Comparison of ENCODE assay signal across 7 mouse cellular contexts in genomic region chr5:67696741-67697596, GRCm38 (mm10).
DNase-seq lines count a peak whose midpoint lies in the region; ATAC-seq and TF ChIP-seq lines count a peak whose summit lies in the region.

No protein-coding gene starts in this region.

- peaks cover 0 to 6% of the 10 kb centered on the region in 2 experiments; a peak in 1 of 4 replicates for H3K4me1 ChIP-seq in ES-E14 (ENCODE audit: control insufficient read depth in 2 of 2, insufficient read depth in 2 of 2, low read length in 2 of 2, poor library complexity in 1 of 2)
- H3K4me1 ChIP-seq in embryonic facial prominence, embryonic 13.5 days: peaks cover 14% of the 10 kb centered on the region
- H3K4me1 ChIP-seq in hindbrain, embryonic 14.5 days (replicated peaks; ENCODE audit: control insufficient read depth, insufficient read depth, low read length): 0 out of 2 replicates have a peak, but pooled peaks cover 6% of the 10 kb centered on the region
- no peaks in the 10 kb centered on the region for H3K4me1 ChIP-seq in stomach, postnatal 0 days (replicated peaks; ENCODE audit: control insufficient read depth, insufficient read depth)

- ATAC-seq in embryonic facial prominence, embryonic 13.5 days (ENCODE audit: insufficient number of reproducible peaks, insufficient read depth, low FRiP score, low TSS enrichment, low read depth): no peak
- peak; percentile 58 for ATAC-seq in hindbrain, embryonic 14.5 days (ENCODE audit: low FRiP score)
- ATAC-seq in stomach, postnatal 0 days (ENCODE audit: low FRiP score, low TSS enrichment): no peak
- ATAC-seq in activated CD4-positive, CD25-positive, alpha-beta regulatory T cell, adult 4 months: no peak

- H3K9ac ChIP-seq in ES-E14 (ENCODE audit: insufficient read depth, low read depth, low read length, poor library complexity, severe bottlenecking): no peak overlapping the region
- H3K9ac ChIP-seq in embryonic facial prominence, embryonic 13.5 days: no peak overlapping the region
- no peak overlapping the region for H3K9ac ChIP-seq in hindbrain, embryonic 14.5 days
- no peak overlapping the region for H3K9ac ChIP-seq in stomach, postnatal 0 days (ENCODE audit: low read length)

- DNase-seq in 3134 (ENCODE audit: extremely low read depth, insufficient read length, low spot score) (peak; percentile 9), ES-E14 (ENCODE audit: low read depth, low spot score) (peak; percentile 54)
- DNase-seq in hindbrain, embryonic 14.5 days (ENCODE audit: low spot score): no peak
- DNase-seq in thymus, postnatal 14 days: no peak
- no peak for DNase-seq in stomach, postnatal 0 days (ENCODE audit: low spot score)

- H3K4me2 ChIP-seq in embryonic facial prominence, embryonic 13.5 days: 0 out of 2 replicates have a peak overlapping the region, but pooled peaks have one; percentile 12
- 0 out of 2 replicates have a peak overlapping the region, but pooled peaks have one; percentile 7 for H3K4me2 ChIP-seq in hindbrain, embryonic 14.5 days (replicated peaks)
- H3K4me2 ChIP-seq in stomach, postnatal 0 days (replicated peaks; ENCODE audit: low read depth): no peak overlapping the region

- H3K27ac ChIP-seq in ES-E14 (ENCODE audit: insufficient read depth, low read depth, low read length, poor library complexity, severe bottlenecking): no peak overlapping the region
- no peak overlapping the region for H3K27ac ChIP-seq in embryonic facial prominence, embryonic 13.5 days
- H3K27ac ChIP-seq in hindbrain, embryonic 14.5 days: peak overlapping the region; percentile 67
- H3K27ac ChIP-seq in stomach, postnatal 0 days (replicated peaks): no peak overlapping the region

- no peaks in the 10 kb centered on the region for H3K9me3 ChIP-seq in ES-E14 (ENCODE audit: control insufficient read depth, insufficient read depth, low read depth, low read length)
- H3K9me3 ChIP-seq in embryonic facial prominence, embryonic 13.5 days: no peaks in the 10 kb centered on the region
- no peaks in the 10 kb centered on the region for H3K9me3 ChIP-seq in hindbrain, embryonic 14.5 days (ENCODE audit: control insufficient read depth, low read length)
- no peaks in the 10 kb centered on the region for H3K9me3 ChIP-seq in stomach, postnatal 0 days (ENCODE audit: control insufficient read depth, low read length)

- 11% methylated on average over 12 of the region's 12 CpGs for WGBS in embryonic facial prominence, embryonic 13.5 days
- WGBS in hindbrain, embryonic 14.5 days: 18% methylated on average over 12 of the region's 12 CpGs
- 29% methylated on average over 12 of the region's 12 CpGs for WGBS in stomach, postnatal 0 days

- in situ Hi-C loops in ES-E14 (cut with MboI; ENCODE audit: low sequenced_read_pairs in 2 of 2, unreplicated experiment in 2 of 2): no loop called here

- H3K27me3 ChIP-seq in embryonic facial prominence, embryonic 13.5 days: no peaks in the 10 kb centered on the region; the same call in 1 of the 2 replicates
- H3K27me3 ChIP-seq in hindbrain, embryonic 14.5 days (ENCODE audit: control insufficient read depth, insufficient read depth, low read length): no peaks in the 10 kb centered on the region
- no peaks in the 10 kb centered on the region for H3K27me3 ChIP-seq in stomach, postnatal 0 days (ENCODE audit: control insufficient read depth, insufficient read depth, low read length)

- no peaks in the 10 kb centered on the region; the same call in 1 of the 2 replicates for H3K36me3 ChIP-seq in ES-E14 (ENCODE audit: control insufficient read depth, insufficient read depth, low read length, poor library complexity, severe bottlenecking)
- H3K36me3 ChIP-seq in embryonic facial prominence, embryonic 13.5 days: no peaks in the 10 kb centered on the region
- H3K36me3 ChIP-seq in hindbrain, embryonic 14.5 days (replicated peaks; ENCODE audit: control insufficient read depth, insufficient read depth): peaks cover 15% of the 10 kb centered on the region
- H3K36me3 ChIP-seq in stomach, postnatal 0 days (ENCODE audit: control insufficient read depth, insufficient read depth, low read length): no peaks in the 10 kb centered on the region

- TF ChIP-seq CTCF in stomach, postnatal 0 days (IDR thresholded peaks at IDR 0.05; ENCODE audit: low read depth): no peak

- no peak for TF ChIP-seq EP300 in stomach, postnatal 0 days (optimal IDR thresholded peaks at IDR 0.05)

- no peak overlapping the region for H3K4me3 ChIP-seq in ES-E14 (ENCODE audit: insufficient read depth in 1 of 2, low read depth in 1 of 2, low read length in 2 of 2, poor library complexity in 1 of 2, severe bottlenecking in 1 of 2)
- no peak overlapping the region for H3K4me3 ChIP-seq in embryonic facial prominence, embryonic 13.5 days
- H3K4me3 ChIP-seq in hindbrain, embryonic 14.5 days (replicated peaks; ENCODE audit: low read length): no peak overlapping the region
- H3K4me3 ChIP-seq in stomach, postnatal 0 days (ENCODE audit: low read depth, low read length): no peak overlapping the region

TF ChIP-seq in ES-E14, 5 proteins besides CTCF, POLR2A, EP300 and RAD21:
- no peak for TF ChIP-seq ZNF384 (IDR thresholded peaks at IDR 0.05; ENCODE audit: low read depth, low read length)
- no peak for TF ChIP-seq HCFC1 (IDR thresholded peaks at IDR 0.05; ENCODE audit: borderline replicate concordance, insufficient read depth, low read length)
- no peak for TF ChIP-seq MAFK (IDR thresholded peaks at IDR 0.05; ENCODE audit: insufficient read depth, low read depth, low read length)
- no peak for TF ChIP-seq ZC3H11A (IDR thresholded peaks at IDR 0.05; ENCODE audit: borderline replicate concordance, low read depth, low read length)
- no peak for TF ChIP-seq CHD2 (IDR thresholded peaks at IDR 0.05; ENCODE audit: low read depth, low read length)

Comparison
In these comparisons a context has a peak if more than half of its experiments do, and no peak if none do; other contexts are left out.
1. DNase-seq: peak in 3134 (single experiment) and ES-E14 (single experiment); none in hindbrain, embryonic 14.5 days (single experiment), thymus, postnatal 14 days (single experiment) and stomach, postnatal 0 days (single experiment).